Mouse (Mus musculus) MEL (cell line): Measurements from ENCODE around the gene Milr1. TPM values are rescaled to one million over a fixed set of nuclear protein-coding genes. Genes with fewer than 3 reads are reported as not detected.

ENCODE experiments used
- DNase-seq: peaks from one replicate; pipeline ENCODE4 v3.0.0; 2011; ENCODE audit warnings: low read depth, low spot score
- H3K27ac ChIP-seq: 2 replicates; pipeline ENCODE4 v1.5.1; 2012; ENCODE audit warnings: low read depth, mild to moderate bottlenecking, control low read depth, low read length, moderate library complexity; ENCODE audit not compliant: control insufficient read depth
- H3K27me3 ChIP-seq, 2 experiments: fragments of 150-350 bp in 1 of 2; sonication (generic) in 1 of 2; 2 replicates each; pipeline ENCODE4 v1.6.1; 2012; ENCODE audit warnings: low read length in 2 of 2, mild to moderate bottlenecking in 2 of 2, improper control_type of control experiment in 1 of 2, moderate library complexity in 1 of 2; ENCODE audit not compliant: insufficient read depth in 2 of 2, control insufficient read depth in 1 of 2
- H3K36me3 ChIP-seq, 2 experiments: 2 replicates each; pipeline ENCODE4 v1.6.1; 2012 to 2014; ENCODE audit warnings: low read length in 2 of 2, improper control_type of control experiment in 1 of 2, inconsistent platforms in 1 of 2, mild to moderate bottlenecking in 1 of 2; ENCODE audit not compliant: insufficient read depth in 2 of 2, control insufficient read depth in 1 of 2
- H3K4me1 ChIP-seq, 2 experiments: fragments of 150-350 bp in 1 of 2; sonication (generic) in 1 of 2; 2 replicates each; pipeline ENCODE4 v1.6.1; 2012; ENCODE audit warnings: low read length in 2 of 2, improper control_type of control experiment in 1 of 2, mild to moderate bottlenecking in 1 of 2; ENCODE audit not compliant: insufficient read depth in 2 of 2, control insufficient read depth in 1 of 2
- H3K4me3 ChIP-seq, 2 experiments: fragments of 150-350 bp in 1 of 2; sonication (generic) in 1 of 2; 2 replicates each; pipeline ENCODE4 v1.5.1; 2012; ENCODE audit warnings: low read depth in 2 of 2, low read length in 2 of 2, mild to moderate bottlenecking in 2 of 2, moderate library complexity in 2 of 2, control low read depth in 1 of 2, improper control_type of control experiment in 1 of 2; ENCODE audit not compliant: control insufficient read depth in 1 of 2, insufficient read depth in 1 of 2
- H3K79me2 ChIP-seq: 2 replicates; pipeline ENCODE4 v1.6.1; 2012; ENCODE audit warnings: mild to moderate bottlenecking, low read length, moderate library complexity; ENCODE audit not compliant: control insufficient read depth, poor library complexity, insufficient read depth
- H3K9ac ChIP-seq: 2 replicates; pipeline ENCODE4 v1.6.1; 2012; ENCODE audit warnings: low read depth, mild to moderate bottlenecking, control low read depth, low read length, moderate library complexity; ENCODE audit not compliant: control insufficient read depth, poor library complexity, severe bottlenecking
- H3K9me3 ChIP-seq: fragments of 150-350 bp; sonication (generic); replicated peaks from 2 replicates; pipeline ENCODE4 v1.6.1; 2012; ENCODE audit warnings: mild to moderate bottlenecking, low read length, improper control_type of control experiment, moderate library complexity; ENCODE audit not compliant: insufficient read depth
- BHLHE40 ChIP-seq: IDR thresholded peaks from 2 replicates; pipeline ENCODE4 v1.6.1; 2012; ENCODE audit warnings: low read depth, mild to moderate bottlenecking, inconsistent platforms, low read length, improper control_type of control experiment, borderline replicate concordance
- CHD1 ChIP-seq: IDR thresholded peaks from 2 replicates; pipeline ENCODE4 v1.6.1; 2012; ENCODE audit warnings: low read depth, mild to moderate bottlenecking, inconsistent platforms, low read length, improper control_type of control experiment
- CTCF ChIP-seq, 3 experiments: IDR thresholded peaks in 2 of 3; conservative IDR thresholded peaks in 1 of 3; 2 replicates each; pipeline ENCODE4 v1.5.1; 2011 to 2012; ENCODE audit warnings: low read length in 3 of 3, low read depth in 2 of 3, mild to moderate bottlenecking in 2 of 3, improper control_type of control experiment in 1 of 3, inconsistent platforms in 1 of 3, mixed read lengths in 1 of 3, moderate library complexity in 1 of 3; ENCODE audit not compliant: control insufficient read depth in 1 of 3, insufficient read depth in 1 of 3, poor library complexity in 1 of 3, severe bottlenecking in 1 of 3
- ELF1 ChIP-seq: IDR thresholded peaks from 2 replicates; pipeline ENCODE4 v1.6.1; 2014; ENCODE audit warnings: low read depth, mild to moderate bottlenecking, inconsistent platforms, low read length, improper control_type of control experiment, moderate library complexity
- ETS1 ChIP-seq: IDR thresholded peaks from 2 replicates; pipeline ENCODE4 v1.6.1; 2012; ENCODE audit warnings: low read depth, mild to moderate bottlenecking, inconsistent platforms, low read length, improper control_type of control experiment, moderate library complexity
- KAT2A ChIP-seq: conservative IDR thresholded peaks from 2 replicates; pipeline ENCODE4 v1.6.1; 2012; ENCODE audit warnings: low read depth, low read length, improper control_type of control experiment, inconsistent platforms
- MAX ChIP-seq: IDR thresholded peaks from 2 replicates; pipeline ENCODE4 v1.6.1; 2011; ENCODE audit warnings: low read length, improper control_type of control experiment
- MAZ ChIP-seq: IDR thresholded peaks from 2 replicates; pipeline ENCODE4 v1.6.1; 2012; ENCODE audit warnings: low read depth, mild to moderate bottlenecking, inconsistent platforms, low read length, improper control_type of control experiment
- MXI1 ChIP-seq: IDR thresholded peaks from 2 replicates; pipeline ENCODE4 v1.6.1; 2011; ENCODE audit warnings: mild to moderate bottlenecking, low read depth, low read length, improper control_type of control experiment
- MYB ChIP-seq: IDR thresholded peaks from 2 replicates; pipeline ENCODE4 v1.6.1; 2011; ENCODE audit warnings: mild to moderate bottlenecking, low read depth, low read length, improper control_type of control experiment
- MYC ChIP-seq: IDR thresholded peaks from 2 replicates; pipeline ENCODE4 v1.6.1; 2011; ENCODE audit warnings: low read depth, mild to moderate bottlenecking, low read length, improper control_type of control experiment, moderate library complexity
- NRF1 ChIP-seq: IDR thresholded peaks from 2 replicates; pipeline ENCODE4 v1.6.1; 2014; ENCODE audit warnings: low read depth, mild to moderate bottlenecking, inconsistent platforms, low read length, improper control_type of control experiment, moderate library complexity; ENCODE audit not compliant: poor library complexity, insufficient read depth, severe bottlenecking
- POLR2A ChIP-seq, 2 experiments: IDR thresholded peaks; 2 replicates each; pipeline ENCODE4 v1.6.1; 2011 to 2012; ENCODE audit warnings: low read length in 2 of 2, mild to moderate bottlenecking in 2 of 2, control low read depth in 1 of 2, improper control_type of control experiment in 1 of 2, low read depth in 1 of 2, moderate library complexity in 1 of 2; ENCODE audit not compliant: control insufficient read depth in 1 of 2, insufficient read depth in 1 of 2, poor library complexity in 1 of 2
- RAD21 ChIP-seq: IDR thresholded peaks from 2 replicates; pipeline ENCODE4 v1.6.1; 2011; ENCODE audit warnings: mild to moderate bottlenecking, low read depth, low read length, improper control_type of control experiment
- SIN3A ChIP-seq: IDR thresholded peaks from 2 replicates; pipeline ENCODE4 v1.6.1; 2012; ENCODE audit warnings: low read length, improper control_type of control experiment, inconsistent platforms
- TAL1 ChIP-seq: IDR thresholded peaks from 2 replicates; pipeline ENCODE4 v1.6.1; 2012; ENCODE audit warnings: mild to moderate bottlenecking, inconsistent platforms, low read length, moderate library complexity, mixed read lengths
- UBTF ChIP-seq: IDR thresholded peaks from 2 replicates; pipeline ENCODE4 v1.6.1; 2012; ENCODE audit warnings: low read depth, mild to moderate bottlenecking, inconsistent platforms, low read length, improper control_type of control experiment, moderate library complexity, borderline replicate concordance; ENCODE audit not compliant: insufficient read depth
- USF1 ChIP-seq: IDR thresholded peaks from 2 replicates; pipeline ENCODE4 v1.6.1; 2014; ENCODE audit warnings: low read depth, mild to moderate bottlenecking, inconsistent platforms, low read length, improper control_type of control experiment, moderate library complexity
- ZC3H11A ChIP-seq: IDR thresholded peaks from 2 replicates; pipeline ENCODE4 v1.6.1; 2012; ENCODE audit warnings: low read depth, mild to moderate bottlenecking, inconsistent platforms, low read length, improper control_type of control experiment
- ZMIZ1 ChIP-seq: IDR thresholded peaks from 2 replicates; pipeline ENCODE4 v1.6.1; 2012; ENCODE audit warnings: low read depth, mild to moderate bottlenecking, inconsistent platforms, low read length, improper control_type of control experiment, moderate library complexity
- ZNF384 ChIP-seq: IDR thresholded peaks from 2 replicates; pipeline ENCODE4 v1.6.1; 2012; ENCODE audit warnings: low read depth, mild to moderate bottlenecking, inconsistent platforms, low read length, improper control_type of control experiment
- polyA plus RNA-seq, 2 experiments: library from polyadenylated mRNA; stranded (reverse) in 1 of 2; unstranded in 1 of 2; fragments of >175 nt in 1 of 2; fragments of >200 nt in 1 of 2; gene quantifications; 2 replicates each; pipeline versions ENCODE4 v1.2.1 to v1.2.4; 2012; ENCODE audit warnings: low replicate concordance in 2 of 2, low read depth in 1 of 2; ENCODE audit not compliant: insufficient read length in 2 of 2, insufficient read depth in 1 of 2, missing spikeins in 1 of 2
- total RNA-seq: library from RNA; depleted of rRNA; stranded (reverse); fragments of 300-350 nt; gene quantifications from 2 replicates; pipeline ENCODE4 v1.2.3, GENCODE M21; 2012

The Milr1 gene
- total and polyA plus RNA-seq, 3 experiments = 0.26 TPM; not detected in 2

DNA sequence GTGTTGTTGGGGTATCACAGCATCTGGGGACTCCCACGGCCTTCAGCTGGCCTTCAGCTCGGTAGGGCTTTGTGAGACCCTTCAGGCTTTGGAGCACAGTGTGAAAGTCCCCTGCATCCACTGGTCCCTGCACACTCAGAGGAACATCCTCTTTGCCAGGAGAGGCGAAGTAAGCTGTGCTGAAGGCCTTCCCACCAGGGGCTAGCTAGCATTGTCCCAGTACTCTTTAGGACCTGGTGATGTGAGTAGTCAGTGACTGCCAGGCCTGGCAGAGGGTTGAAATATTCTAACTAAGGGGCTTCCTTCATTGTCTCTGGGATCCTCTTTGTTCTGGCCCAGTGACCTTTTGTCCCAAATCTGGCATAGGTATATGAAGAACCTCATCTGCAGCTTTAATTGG is 14.4 kb upstream of the Milr1 start:
- TF ChIP-seq POLR2A (IDR thresholded peaks at IDR 0.05; ENCODE audit: control insufficient read depth in 1 of 2, insufficient read depth in 1 of 2, low read depth in 1 of 2, low read length in 2 of 2, poor library complexity in 1 of 2) = no peak
- no peak for TF ChIP-seq ZC3H11A
- no peak for TF ChIP-seq CHD1
- no peak for TF ChIP-seq KAT2A
- no peak for TF ChIP-seq RAD21
- TF ChIP-seq ZMIZ1 = no peak
- TF ChIP-seq MXI1 = no peak
- TF ChIP-seq MAZ = no peak
- no peak for TF ChIP-seq SIN3A
- TF ChIP-seq MAX = no peak
- TF ChIP-seq MYC = no peak
- TF ChIP-seq USF1 = no peak
- no peak for TF ChIP-seq ELF1
- TF ChIP-seq MYB = no peak
- TF ChIP-seq TAL1 = no peak
- TF ChIP-seq UBTF = no peak
- no peak for TF ChIP-seq NRF1
- no peak for TF ChIP-seq ZNF384
- no peak for TF ChIP-seq CTCF (IDR thresholded peaks at IDR 0.05 in 2 of 3, conservative IDR thresholded peaks at IDR 0.05 in 1 of 3; ENCODE audit: control insufficient read depth in 1 of 3, insufficient read depth in 1 of 3, low read depth in 2 of 3, low read length in 3 of 3, poor library complexity in 1 of 3, severe bottlenecking in 1 of 3)
- no peak for TF ChIP-seq ETS1
- TF ChIP-seq, all 39 proteins: peak for 0
- H3K27me3 ChIP-seq = no peaks in the 10 kb centered on the region; a peak in 1 of 4 replicates
- no peaks in the 10 kb centered on the region for H3K9me3 ChIP-seq
- H3K27ac ChIP-seq = no peak overlapping the region
- DNase-seq = no peak
- no peak overlapping the region for H3K9ac ChIP-seq
- no peaks in the 10 kb centered on the region for H3K79me2 ChIP-seq
- H3K4me3 ChIP-seq = no peak overlapping the region
- no peaks in the 10 kb centered on the region for H3K4me1 ChIP-seq
- H3K36me3 ChIP-seq = no peaks in the 10 kb centered on the region

- H3K9ac ChIP-seq = no peak overlapping the region
- no peaks in the 10 kb centered on the region for H3K4me1 ChIP-seq
- no peaks in the 10 kb centered on the region; a peak in 1 of 4 replicates for H3K27me3 ChIP-seq
- H3K4me3 ChIP-seq = no peak overlapping the region
- no peaks in the 10 kb centered on the region for H3K79me2 ChIP-seq
- no peaks in the 10 kb centered on the region for H3K9me3 ChIP-seq
- H3K27ac ChIP-seq = no peak overlapping the region
- TF ChIP-seq BHLHE40 = no peak
- TF ChIP-seq USF1 = no peak
- no peaks in the 10 kb centered on the region for H3K36me3 ChIP-seq
- no peak for DNase-seq
Measured at GRCm38 (mm10) chr11:106737178-106737621, 13.8 kb upstream of the Milr1 start.
